Mouse (Mus musculus) kidney, adult 11 months (tissue): ENCODE results near the gene Recql5.

Source experiments
- DNase-seq: peaks from one replicate; pipeline ENCODE4 v3.0.0; 2022

The Recql5 gene

DNA sequence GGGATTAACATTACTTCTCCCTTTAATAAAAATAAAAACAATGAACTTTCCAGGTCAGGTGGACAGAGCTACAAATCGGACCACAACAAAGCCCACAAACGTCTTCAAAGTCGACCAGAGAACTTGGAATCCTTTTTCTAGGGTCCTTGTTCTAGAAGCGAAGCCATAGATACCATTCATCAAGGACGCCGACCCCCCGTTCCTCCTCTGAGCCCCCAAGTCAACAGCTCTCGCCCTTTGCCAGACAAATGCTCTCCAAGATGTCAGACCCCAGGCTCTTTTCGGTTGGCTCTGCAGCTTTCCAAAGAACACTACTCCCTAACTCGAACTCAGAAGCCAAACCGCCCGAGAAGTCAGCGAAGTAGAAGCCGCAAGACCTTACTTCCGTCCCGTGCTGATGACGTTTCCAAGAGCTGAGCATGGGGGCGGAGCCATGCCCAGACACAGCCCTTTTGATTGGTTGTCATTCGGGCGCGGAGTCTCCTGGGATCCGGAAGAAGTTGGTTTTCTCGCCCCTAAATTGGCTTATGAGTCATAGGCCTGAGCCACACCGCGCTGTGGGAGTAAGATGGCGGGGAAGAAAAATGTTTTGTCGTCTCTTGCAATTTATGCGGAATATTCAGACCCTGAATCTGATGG lies at the start of gene Recql5, which contains the start of gene Sap30bp:
Gene Recql5 (minus strand): TSS at position 370 of the 639 bp plus-strand sequence.
Gene Sap30bp (plus strand): TSS at position 175 of the 639 bp plus-strand sequence.
- peak; percentile 96 for DNase-seq

DNA sequence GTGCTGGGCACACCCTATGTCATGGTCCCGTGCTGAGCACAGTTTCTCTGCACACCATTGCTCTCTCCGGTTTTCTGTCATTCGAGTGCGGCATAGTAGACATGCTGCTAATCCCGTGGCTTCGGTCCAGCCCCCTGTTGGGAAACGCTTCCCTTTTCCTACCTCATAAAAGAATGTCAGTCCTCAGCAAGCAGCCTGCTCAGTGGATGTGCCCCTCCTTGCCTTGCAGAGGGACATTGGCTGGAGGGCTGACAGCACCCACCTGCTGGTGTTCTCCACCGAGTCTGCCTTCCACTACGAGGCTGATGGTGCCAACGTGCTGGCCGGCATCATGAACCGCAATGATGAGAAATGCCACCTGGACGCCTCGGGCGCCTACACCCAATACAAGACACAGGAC lies 49.2 kb upstream of the Recql5 start:
- no peak for DNase-seq

- DNase-seq = no peak
These were observed 42.3 kb upstream of the Recql5 start for GRCm38 (mm10) chr11:115975544-115975943.

GRCm38 (mm10) chr11:115975083-115975420 lies 41.8 kb upstream of the Recql5 start:
- no peak for DNase-seq

DNA sequence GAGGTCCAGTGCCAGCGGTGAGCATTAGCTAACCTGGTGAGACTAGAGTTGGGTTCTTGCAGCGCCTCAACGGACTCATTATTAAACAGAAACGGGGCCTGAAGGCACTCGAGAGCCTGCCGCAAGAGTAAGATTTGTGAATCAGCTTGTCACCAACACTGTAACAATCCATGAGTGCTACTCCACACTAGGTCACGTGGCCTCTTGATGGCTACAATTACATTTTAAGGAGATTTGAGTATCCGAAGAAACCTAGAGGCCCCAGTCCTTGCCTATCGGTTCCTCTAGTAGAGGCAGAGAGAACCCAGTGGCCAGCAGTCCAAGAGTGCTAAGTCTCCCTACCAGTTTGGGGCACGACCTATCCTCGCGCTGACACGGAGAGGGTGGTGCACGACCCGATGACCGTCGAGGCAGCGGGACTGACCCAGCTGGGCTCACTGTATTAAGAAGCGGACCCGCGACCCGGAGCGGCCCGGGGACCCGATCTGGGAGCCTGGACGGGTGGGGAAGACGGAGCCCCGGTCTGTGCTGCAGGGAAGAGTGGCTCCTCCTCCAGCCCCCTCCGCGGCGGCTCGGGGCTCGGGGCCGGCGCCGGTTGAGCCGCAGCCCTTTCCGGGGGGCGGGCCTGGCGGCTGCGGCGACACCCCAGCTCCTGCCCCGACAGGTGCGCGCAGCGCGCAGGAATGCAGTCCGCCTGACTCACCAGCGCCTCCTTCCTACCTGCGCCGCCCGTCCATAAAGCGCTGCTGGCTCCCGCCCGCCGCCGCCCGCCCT lies 41.2 kb upstream of the Recql5 start, which contains the start of gene Itgb4:
Gene Itgb4 (plus strand): TSS at position 401 of the 774 bp plus-strand sequence.
- peak; percentile 57 for DNase-seq

DNA sequence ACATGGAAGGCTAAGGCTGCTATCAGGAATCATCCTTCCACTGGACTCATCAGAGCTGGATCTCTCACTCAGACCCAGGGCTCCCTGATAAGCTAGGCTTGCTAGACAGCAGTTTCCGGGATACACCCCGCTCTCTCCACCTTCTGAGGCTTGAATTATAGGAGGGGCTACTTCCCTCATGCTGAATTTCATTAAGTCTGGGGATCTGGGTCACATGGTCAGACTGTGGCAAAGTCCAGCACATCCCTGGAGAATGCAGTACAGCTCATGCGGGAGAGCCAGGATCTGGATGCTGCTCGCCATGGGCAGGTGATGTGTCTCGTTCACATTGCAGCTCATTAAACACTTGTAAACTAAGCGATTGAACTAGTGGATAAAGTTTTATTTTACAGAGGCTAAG lies 37.7 kb upstream of the Recql5 start:
- peak; percentile 36 for DNase-seq

- DNase-seq = peak; percentile 36
These were observed 36.9 kb upstream of the Recql5 start for GRCm38 (mm10) chr11:115970006-115970673.

- DNase-seq = no peak
These were observed 35.6 kb upstream of the Recql5 start for GRCm38 (mm10) chr11:115968731-115969405.

- no peak for DNase-seq
These were observed 31.8 kb upstream of the Recql5 start for GRCm38 (mm10) chr11:115964977-115965604.

- DNase-seq = no peak
These were observed 29.6 kb upstream of the Recql5 start for GRCm38 (mm10) chr11:115962651-115963412.

- peak; percentile 39 for DNase-seq
These were observed 25.7 kb upstream of the Recql5 start for GRCm38 (mm10) chr11:115959018-115959417.

DNA sequence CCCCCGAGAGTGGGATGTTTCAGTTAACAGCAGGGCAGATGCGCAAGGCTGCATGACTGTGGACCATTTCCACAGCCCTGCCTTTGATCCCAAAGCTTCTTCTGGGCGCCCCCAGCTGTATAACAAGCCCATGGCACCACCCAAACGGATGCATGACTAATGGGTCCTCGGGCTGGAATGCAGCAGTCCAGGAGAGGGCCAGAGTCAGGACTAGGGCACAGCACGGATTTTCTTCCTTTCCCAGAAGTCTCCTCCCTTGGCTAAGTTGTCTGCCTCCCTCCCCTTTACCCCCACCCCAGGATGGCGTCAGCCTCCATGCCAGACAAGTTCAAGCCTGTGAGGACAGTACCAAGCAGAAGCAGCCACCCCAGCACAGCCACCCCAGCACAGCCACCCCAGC lies 24.7 kb upstream of the Recql5 start:
- DNase-seq = no peak

GRCm38 (mm10) chr11:115956453-115956852 lies 23.2 kb upstream of the Recql5 start:
- DNase-seq = no peak

DNA sequence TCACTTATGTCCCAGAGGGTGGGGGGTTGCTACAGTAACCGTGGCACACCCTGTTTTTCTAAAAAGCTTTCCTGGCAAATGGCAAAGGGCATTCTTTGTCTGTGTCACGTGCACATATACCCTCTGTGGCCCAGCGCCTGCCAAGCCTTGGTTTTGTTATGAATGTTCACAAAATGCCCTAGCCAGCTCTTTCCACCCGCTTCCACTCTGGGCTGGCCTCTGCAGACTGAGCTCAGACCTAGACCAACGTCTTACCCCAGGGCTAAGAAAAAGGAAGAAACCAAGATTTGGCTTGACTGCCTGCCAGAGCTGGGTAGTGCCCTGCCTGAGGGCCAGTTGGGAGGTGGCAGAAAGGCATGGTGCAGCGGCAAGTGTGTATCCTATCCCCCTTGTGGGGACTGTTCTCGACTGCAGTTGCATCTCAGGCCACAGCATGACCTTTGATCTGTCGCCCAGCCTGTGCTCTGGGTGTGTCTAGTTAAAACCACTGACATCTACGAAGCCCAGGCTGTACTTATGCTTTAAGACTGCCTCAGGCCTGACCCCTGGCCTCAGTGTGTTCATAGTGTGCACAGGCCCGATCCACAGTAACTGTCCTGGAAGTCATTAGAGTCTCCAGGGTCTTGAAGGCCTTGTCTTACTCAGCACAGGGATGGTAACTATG lies 22.1 kb upstream of the Recql5 start:
- peak; percentile 69 for DNase-seq

DNA sequence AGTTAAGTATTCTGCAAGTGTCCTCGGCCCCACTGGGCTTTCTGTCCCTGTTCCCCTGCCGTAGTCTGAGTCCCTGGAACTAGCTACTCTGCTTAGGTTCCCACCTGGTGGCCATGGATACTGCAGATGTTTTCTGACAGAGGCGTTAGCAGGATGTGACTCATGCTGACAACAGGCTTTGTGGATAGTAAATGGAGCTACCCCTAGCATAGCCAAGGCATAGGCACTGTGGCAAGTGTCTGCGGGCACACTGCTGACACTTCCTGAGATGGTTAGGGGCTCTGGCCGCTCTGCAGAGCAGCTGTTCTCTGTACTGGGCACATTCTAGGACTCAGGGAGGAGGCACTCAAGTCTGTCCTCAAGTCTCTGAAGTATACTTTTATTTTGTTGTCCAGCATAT lies 21.4 kb upstream of the Recql5 start:
- DNase-seq = no peak

GRCm38 (mm10) chr11:115950719-115951118 lies 17.4 kb upstream of the Recql5 start:
- no peak for DNase-seq

DNA sequence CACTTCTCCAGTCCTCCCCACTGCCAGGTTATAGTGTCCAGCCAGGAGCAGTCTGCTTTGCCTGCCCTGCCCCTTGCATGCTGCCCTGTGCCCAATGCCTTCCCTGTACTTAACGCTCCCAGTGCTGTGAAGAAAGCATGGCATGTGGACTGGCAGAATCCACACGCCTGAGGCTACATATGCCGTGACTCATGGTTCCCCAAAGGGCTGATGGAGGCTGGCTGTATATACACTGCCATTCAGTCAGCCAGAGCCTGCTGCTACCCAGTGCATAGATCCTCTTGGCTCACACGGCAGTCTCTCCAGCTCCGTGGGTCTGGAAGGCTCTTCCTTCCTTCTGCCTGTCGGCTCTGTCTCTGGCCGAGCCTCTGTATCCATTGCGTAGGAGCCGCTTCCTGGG lies 15.0 kb upstream of the Recql5 start:
- DNase-seq = no peak

DNA sequence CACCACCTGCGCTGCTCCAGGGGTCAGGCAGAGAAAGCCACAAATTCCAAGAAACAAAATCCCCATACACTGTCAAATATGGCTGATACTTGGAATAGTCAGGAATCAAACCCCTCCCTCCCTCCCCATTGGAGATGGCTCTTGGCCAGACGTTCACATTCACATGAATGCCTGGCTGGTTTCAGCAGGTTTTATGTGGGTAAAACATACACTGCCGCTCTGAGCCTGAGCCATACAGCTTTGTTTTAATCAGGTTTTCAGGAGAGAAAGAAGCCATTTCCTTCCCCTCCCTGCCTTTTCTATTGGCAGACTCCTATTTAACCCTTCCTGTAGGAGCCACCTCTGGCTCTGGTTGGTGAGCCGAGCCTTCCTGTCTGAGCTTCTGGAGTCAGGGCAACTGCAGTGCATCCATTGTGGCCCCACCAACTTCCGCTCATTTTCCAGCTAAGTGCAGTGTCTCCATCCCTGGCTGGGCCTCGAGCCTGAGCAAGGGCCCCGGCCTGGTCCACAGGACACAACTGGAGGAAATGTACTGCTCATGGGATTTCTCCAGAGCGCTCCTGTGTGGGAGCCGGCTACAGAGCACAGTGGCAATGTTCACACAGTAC lies 13.0 kb upstream of the Recql5 start:
- DNase-seq = peak; percentile 20

- DNase-seq = no peak
These were observed 12.0 kb upstream of the Recql5 start for GRCm38 (mm10) chr11:115945247-115945646.

- no peak for DNase-seq
These were observed 8.7 kb upstream of the Recql5 start for GRCm38 (mm10) chr11:115941980-115942379.
